Mouse (Mus musculus) bone marrow, adult 2 months (tissue): ENCODE results near the gene Casp2. TPM values are rescaled to one million over a fixed set of nuclear protein-coding genes. Genes with fewer than 3 reads are reported as not detected.

Experiments
- H3K27ac ChIP-seq: fragments of 200-500 bp; 2 replicates; pipeline ENCODE4 v1.5.1; 2012; ENCODE audit warnings: low read depth, mild to moderate bottlenecking, control low read depth, inconsistent platforms, low read length; ENCODE audit not compliant: control insufficient read depth, poor library complexity, insufficient read depth
- H3K4me1 ChIP-seq: fragments of 200-500 bp; 2 replicates; pipeline ENCODE4 v1.6.1; 2011; ENCODE audit warnings: low read length; ENCODE audit not compliant: control insufficient read depth, insufficient read depth
- H3K4me3 ChIP-seq: fragments of 200-500 bp; replicated peaks from 2 replicates; pipeline ENCODE3; 2011; ENCODE audit warnings: mild to moderate bottlenecking, low read depth, low read length, control low read depth; ENCODE audit not compliant: control insufficient read depth
- CTCF ChIP-seq: fragments of 200-500 bp; IDR thresholded peaks from 2 replicates; pipeline ENCODE4 v1.5.1; 2011; ENCODE audit warnings: low read length, control low read depth; ENCODE audit not compliant: control insufficient read depth, insufficient read depth
- POLR2A ChIP-seq: fragments of 200-500 bp; IDR thresholded peaks from 2 replicates; pipeline ENCODE4 v1.6.1; 2011; ENCODE audit warnings: low read depth, mild to moderate bottlenecking, control low read depth, low read length, borderline replicate concordance; ENCODE audit not compliant: control insufficient read depth
- WGBS: fragments of 180-500 bp; shearing (Covaris S2); methylation state at CpG from one replicate; pipeline ENCODE4 v1.1.7; 2018; 5-methylcytosine and 5-hydroxymethylcytosine counted together
- polyA plus RNA-seq: library from polyadenylated mRNA; stranded (reverse); fragments of >200 nt; gene quantifications from 2 replicates; pipeline ENCODE4 v1.2.4, GENCODE M21; 2011; ENCODE audit warnings: low replicate concordance; ENCODE audit not compliant: missing spikeins, insufficient read depth, insufficient read length

Gene Casp2
- polyA plus RNA-seq, 1 experiment: 20.9 TPM

GRCm38 (mm10) chr6:42295549-42296094, 30.8 kb downstream of the Casp2 start:
- no peak for TF ChIP-seq CTCF
- TF ChIP-seq POLR2A: no peak
- H3K4me3 ChIP-seq: no peak overlapping the region
- 61% methylated on average over 3 of the region's 3 CpGs for WGBS
- peaks cover 4% of the 10 kb centered on the region for H3K4me1 ChIP-seq
- H3K27ac ChIP-seq: no peak overlapping the region

- Histone ChIP-seq H3K4me1 (no peaks in the 10 kb centered on the region), H3K4me3 (no peak overlapping the region), H3K27ac (no peak overlapping the region)
- 14% methylated on average over 5 of the region's 5 CpGs for WGBS
- TF ChIP-seq POLR2A (no peak), CTCF (no peak)
Measured at GRCm38 (mm10) chr6:42299362-42299761, 34.6 kb downstream of the Casp2 start.

GRCm38 (mm10) chr6:42309816-42310378, 45.1 kb downstream of the Casp2 start:
- Histone ChIP-seq H3K4me1 (peaks cover 2% of the 10 kb centered on the region; the same call in 1 of the 2 replicates), H3K27ac (no peak overlapping the region; the same call in 1 of the 2 replicates), H3K4me3 (no peak overlapping the region)
- TF ChIP-seq CTCF (peak; percentile 28; the same call in 1 of the 2 replicates), POLR2A (no peak)
- 52% methylated on average over 8 of the region's 8 CpGs for WGBS

GRCm38 (mm10) chr6:42310427-42311053, 45.8 kb downstream of the Casp2 start:
- WGBS: 33% methylated on average over 2 of the region's 2 CpGs
- Histone ChIP-seq H3K27ac (no peak overlapping the region), H3K4me3 (no peak overlapping the region), H3K4me1 (peaks cover 2% of the 10 kb centered on the region; the same call in 1 of the 2 replicates)
- TF ChIP-seq POLR2A (no peak), CTCF (no peak)

- no peaks in the 10 kb centered on the region for H3K4me1 ChIP-seq
- 84% methylated on average over 4 of the region's 4 CpGs for WGBS
- no peak for TF ChIP-seq POLR2A
- no peak for TF ChIP-seq CTCF
- no peak overlapping the region for H3K4me3 ChIP-seq
- no peak overlapping the region for H3K27ac ChIP-seq
Measured at GRCm38 (mm10) chr6:42318293-42318692, 53.5 kb downstream of the Casp2 start.

- TF ChIP-seq POLR2A: no peak
- TF ChIP-seq CTCF: no peak
- Histone ChIP-seq H3K4me1 (no peaks in the 10 kb centered on the region), H3K27ac (no peak overlapping the region), H3K4me3 (no peak overlapping the region)
- 10% methylated on average over 27 of the region's 28 CpGs for WGBS
Measured at GRCm38 (mm10) chr6:42323371-42324066, 58.7 kb downstream of the Casp2 start.

GRCm38 (mm10) chr6:42324067-42324481, 59.3 kb downstream of the Casp2 start:
- Histone ChIP-seq H3K4me1 (no peaks in the 10 kb centered on the region), H3K27ac (no peak overlapping the region), H3K4me3 (no peak overlapping the region)
- TF ChIP-seq POLR2A (no peak), CTCF (no peak)
- WGBS: 1% methylated on average over 25 of the region's 32 CpGs
